Mouse (Mus musculus) cerebellum, adult 2 months (tissue): ENCODE data around the gene Ube2j1.

ENCODE experiments used
- CTCF ChIP-seq: fragments of 200-500 bp; IDR thresholded peaks from 2 replicates; pipeline ENCODE4 v1.5.1; 2011; ENCODE audit warnings: low read depth, mild to moderate bottlenecking, control low read depth, low read length, moderate library complexity, borderline replicate concordance; ENCODE audit not compliant: insufficient read depth
- POLR2A ChIP-seq: fragments of 200-500 bp; IDR thresholded peaks from 2 replicates; pipeline ENCODE4 v1.6.1; 2011; ENCODE audit warnings: low read length, control low read depth, borderline replicate concordance; ENCODE audit not compliant: insufficient read depth

DNA sequence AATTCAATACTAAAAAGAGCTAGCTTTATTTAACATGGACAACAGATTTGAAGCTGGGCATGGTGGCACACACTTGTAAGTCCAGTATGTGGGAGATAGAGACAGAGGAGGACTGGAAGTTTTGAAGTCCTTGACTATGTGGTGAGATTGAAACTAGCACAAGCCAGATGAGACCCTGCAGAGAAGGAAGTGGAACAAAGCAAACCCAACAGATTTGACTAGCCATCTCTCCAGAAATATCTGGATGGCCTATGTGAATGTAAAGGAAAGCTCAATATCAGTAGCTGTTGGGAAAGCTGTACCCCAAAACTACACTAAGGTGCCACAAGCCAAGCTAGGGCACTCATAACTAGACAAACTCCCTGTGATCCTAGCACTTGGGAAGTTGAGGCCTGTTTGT lies 23.2 kb downstream of the Ube2j1 start:
- TF ChIP-seq CTCF = no peak
- TF ChIP-seq POLR2A = no peak
